Mouse (Mus musculus) pancreas, adult 10 weeks (tissue): ENCODE data around the gene Phb. TPM values are rescaled to one million over a fixed set of nuclear protein-coding genes. Genes with fewer than 3 reads are reported as not detected.

Experiments used
- polyA plus RNA-seq: library from polyadenylated mRNA; stranded (reverse); fragments of 350-450 nt; fragmentation: Illumina TruSeq; extraction: RNeasy Lipid Tissue Mini Kit (QIAGEN cat#74804); gene quantifications from one replicate; pipeline ENCODE4 v1.2.3, GENCODE M21; 2015; ENCODE audit warnings: low read depth, low replicate concordance; ENCODE audit not compliant: insufficient read depth

The Phb gene
- polyA plus RNA-seq: 18.9 TPM

GRCm38 (mm10) chr11:95666529-95667149, at the start of gene Phb:
Gene Phb (plus strand): TSS chr11:95666957.

GRCm38 (mm10) chr11:95712563-95713224, 45.9 kb downstream of the Phb start, which contains the start of gene Zfp652:
Gene Zfp652 (plus strand): TSS chr11:95712673.

GRCm38 (mm10) chr11:95723287-95723686, 56.5 kb downstream of the Phb start, which contains the start of gene B130006D01Rik:
Gene B130006D01Rik (plus strand): TSS chr11:95723587.

Other genes with a start within 250 kb of the Phb start
- not detected for gene Nxph3, start 152.4 kb upstream of the Phb start, polyA plus RNA-seq
- gene Ngfr, start 79.2 kb upstream of the Phb start, polyA plus RNA-seq: 0.31 TPM
- 8.2 TPM for gene Zfp652, start 45.7 kb downstream of the Phb start, polyA plus RNA-seq
- not detected for gene B130006D01Rik, start 56.6 kb downstream of the Phb start, polyA plus RNA-seq
- not detected for gene Phospho1, start 157.5 kb downstream of the Phb start, polyA plus RNA-seq
- 25.4 TPM for gene Gngt2, start 170.3 kb downstream of the Phb start, polyA plus RNA-seq
- 4.9 TPM for gene Abi3, start 175.5 kb downstream of the Phb start, polyA plus RNA-seq
- gene B4galnt2, start 247.9 kb downstream of the Phb start, polyA plus RNA-seq: not detected